Mouse (Mus musculus): ENCODE results near the gene Cdx2.

Cdx2 gene

GRCm38 (mm10) chr5:147306638-147307397 is at the start of gene Cdx2:
Cdx2 (minus strand) TSS chr5:147307270.
- no peak for DNase-seq (ENCODE audit: low spot score)

GRCm38 (mm10) chr5:147356260-147357055 is 49.4 kb upstream of the Cdx2 start:
- no peak for DNase-seq (ENCODE audit: low spot score)

- DNase-seq (ENCODE audit: low spot score): no peak
Observed at GRCm38 (mm10) chr5:147355788-147356187, 48.7 kb upstream of the Cdx2 start.

GRCm38 (mm10) chr5:147354985-147355384 is 47.9 kb upstream of the Cdx2 start:
- no peak for DNase-seq (ENCODE audit: low spot score)

- no peak for DNase-seq (ENCODE audit: low spot score)
Observed at GRCm38 (mm10) chr5:147354161-147354780, 47.2 kb upstream of the Cdx2 start.

GRCm38 (mm10) chr5:147351931-147352330 is 44.9 kb upstream of the Cdx2 start:
- no peak for DNase-seq (ENCODE audit: low spot score)

- no peak for DNase-seq (ENCODE audit: low spot score)
Observed at GRCm38 (mm10) chr5:147345981-147346380, 38.9 kb upstream of the Cdx2 start.

GRCm38 (mm10) chr5:147343904-147344303 is 36.8 kb upstream of the Cdx2 start:
- DNase-seq (ENCODE audit: low spot score): no peak

GRCm38 (mm10) chr5:147342901-147343300 is 35.8 kb upstream of the Cdx2 start:
- DNase-seq (ENCODE audit: low spot score): no peak

GRCm38 (mm10) chr5:147340741-147341414 is 33.8 kb upstream of the Cdx2 start:
- DNase-seq (ENCODE audit: low spot score): peak; percentile 82

- DNase-seq (ENCODE audit: low spot score): no peak
Observed at GRCm38 (mm10) chr5:147339560-147339959, 32.5 kb upstream of the Cdx2 start.

- no peak for DNase-seq (ENCODE audit: low spot score)
Observed at GRCm38 (mm10) chr5:147338967-147339366, 31.9 kb upstream of the Cdx2 start.

- no peak for DNase-seq (ENCODE audit: low spot score)
Observed at GRCm38 (mm10) chr5:147332711-147333110, 25.6 kb upstream of the Cdx2 start.

GRCm38 (mm10) chr5:147331547-147331946 is 24.5 kb upstream of the Cdx2 start:
- peak; percentile 72 for DNase-seq (ENCODE audit: low spot score)

GRCm38 (mm10) chr5:147329946-147330345 is 22.9 kb upstream of the Cdx2 start:
- no peak for DNase-seq (ENCODE audit: low spot score)

- DNase-seq (ENCODE audit: low spot score): no peak
Observed at GRCm38 (mm10) chr5:147327636-147328035, 20.6 kb upstream of the Cdx2 start.

- DNase-seq (ENCODE audit: low spot score): no peak
Observed at GRCm38 (mm10) chr5:147325931-147326330, 18.9 kb upstream of the Cdx2 start.

GRCm38 (mm10) chr5:147323237-147323917 is 16.3 kb upstream of the Cdx2 start:
- DNase-seq (ENCODE audit: low spot score): peak; percentile 79

- DNase-seq (ENCODE audit: low spot score): no peak
Observed at GRCm38 (mm10) chr5:147322183-147322582, 15.1 kb upstream of the Cdx2 start, which contains the start of gene Urad. Urad (minus strand) TSS chr5:147322440.

- DNase-seq (ENCODE audit: low spot score): peak; percentile 49
Observed at GRCm38 (mm10) chr5:147319653-147320052, 12.6 kb upstream of the Cdx2 start.

- DNase-seq (ENCODE audit: low spot score): no peak
Observed at GRCm38 (mm10) chr5:147317991-147318390, 10.9 kb upstream of the Cdx2 start.

- DNase-seq (ENCODE audit: low spot score): no peak
Observed at GRCm38 (mm10) chr5:147317321-147317720, 10.3 kb upstream of the Cdx2 start.

Data from T-cell, adult 2 months (primary cell).